Mouse (Mus musculus): ENCODE results near the gene Far2. TPM values are rescaled to one million over a fixed set of nuclear protein-coding genes. Genes with fewer than 3 reads are reported as not detected.

Gene Far2
- total and polyA plus RNA-seq, 3 experiments = not detected

DNA sequence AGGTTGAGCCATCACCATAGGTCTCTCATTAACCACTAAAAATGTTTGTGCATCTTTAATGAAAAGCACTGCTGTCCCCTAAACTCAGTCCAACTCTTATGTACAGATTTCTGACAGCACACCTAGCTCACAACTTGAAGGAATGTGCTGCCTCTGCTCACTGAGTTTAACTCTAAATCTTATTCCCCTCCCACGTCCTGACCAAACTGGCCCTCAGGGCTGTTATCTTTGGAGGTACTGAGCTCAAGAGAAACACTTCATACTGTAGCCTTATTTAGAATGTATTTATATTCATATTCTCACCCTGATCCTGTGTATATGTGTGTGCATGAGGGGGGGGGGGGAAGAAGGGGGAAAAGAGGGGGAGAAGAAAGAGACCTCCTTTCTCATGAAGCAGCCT lies 160.5 kb downstream of the Far2 start:
- no peak overlapping the region for H3K27ac ChIP-seq
- TF ChIP-seq EP300 (IDR thresholded peaks at IDR 0.05; ENCODE audit: insufficient read depth, low read depth, low read length) = no peak
- no peak for TF ChIP-seq POLR2A (IDR thresholded peaks at IDR 0.05; ENCODE audit: insufficient read depth, low read depth, low read length)
- no peak for TF ChIP-seq CTCF (IDR thresholded peaks at IDR 0.05)
- H3K4me3 ChIP-seq = no peak overlapping the region
- peaks cover 1% of the 10 kb centered on the region for H3K4me1 ChIP-seq (ENCODE audit: control insufficient read depth, insufficient read depth, low read length)
- no peak for DNase-seq
- WGBS = 46% methylated on average over 1 of the region's 1 CpGs
- peaks cover 2% of the 10 kb centered on the region; the same call in 1 of the 2 replicates for H3K36me3 ChIP-seq (ENCODE audit: control insufficient read depth, insufficient read depth, low read length)
- no peaks in the 10 kb centered on the region for H3K27me3 ChIP-seq (ENCODE audit: control insufficient read depth, insufficient read depth, low read length)
- H3K9ac ChIP-seq (ENCODE audit: low read depth, low read length) = no peak overlapping the region
- intact Hi-C loops (cut with DNase I) = no loop called here
- H3K79me2 ChIP-seq (replicated peaks; ENCODE audit: control insufficient read depth, insufficient read depth, low read length) = peaks cover 6% of the 10 kb centered on the region

DNA sequence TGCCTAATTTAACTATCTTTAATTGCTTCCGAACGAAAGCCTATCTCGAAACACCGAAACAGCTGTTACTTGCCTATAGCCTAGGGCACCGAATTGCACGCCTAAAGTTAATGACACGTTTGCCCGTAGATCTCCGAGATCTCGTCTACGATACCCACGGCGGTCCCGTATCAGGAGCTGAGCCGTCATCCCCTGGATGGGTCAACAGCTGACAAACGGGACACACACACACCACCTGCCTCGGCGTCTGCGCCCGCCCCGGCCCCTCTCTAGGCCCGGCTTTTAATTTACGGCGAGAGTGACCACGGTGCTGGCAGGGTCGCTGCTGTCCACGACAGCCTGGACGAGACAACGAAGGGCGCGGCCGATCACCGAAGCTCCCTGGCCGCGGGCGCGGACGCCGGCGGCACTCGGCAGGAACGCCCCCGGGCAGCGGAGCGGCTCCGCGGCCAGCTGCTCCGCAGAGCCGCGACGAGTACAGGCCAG lies 164.4 kb downstream of the Far2 start:
- DNase-seq = no peak
- TF ChIP-seq POLR2A (IDR thresholded peaks at IDR 0.05; ENCODE audit: insufficient read depth, low read depth, low read length) = no peak
- TF ChIP-seq EP300 (IDR thresholded peaks at IDR 0.05; ENCODE audit: insufficient read depth, low read depth, low read length) = no peak
- H3K36me3 ChIP-seq (ENCODE audit: control insufficient read depth, insufficient read depth, low read length) = peaks cover 2% of the 10 kb centered on the region; the same call in 1 of the 2 replicates
- H3K4me1 ChIP-seq (ENCODE audit: control insufficient read depth, insufficient read depth, low read length) = peaks cover 3% of the 10 kb centered on the region
- peak overlapping the region; percentile 92 for H3K27ac ChIP-seq
- H3K27me3 ChIP-seq (ENCODE audit: control insufficient read depth, insufficient read depth, low read length) = no peaks in the 10 kb centered on the region
- WGBS = 1% methylated on average over 51 of the region's 51 CpGs
- peak overlapping the region; percentile 82 for H3K9ac ChIP-seq (ENCODE audit: low read depth, low read length)
- peak overlapping the region; percentile 72 for H3K4me3 ChIP-seq
- H3K79me2 ChIP-seq (replicated peaks; ENCODE audit: control insufficient read depth, insufficient read depth, low read length) = peaks cover 4% of the 10 kb centered on the region; the same call in 1 of the 2 replicates
- intact Hi-C loops (cut with DNase I) = loop anchor here (5.0 kb wide), 2 partner anchors 621 to 686 kb away; partner anchors contain the start of genes Caprin2 and Ipo8

DNA sequence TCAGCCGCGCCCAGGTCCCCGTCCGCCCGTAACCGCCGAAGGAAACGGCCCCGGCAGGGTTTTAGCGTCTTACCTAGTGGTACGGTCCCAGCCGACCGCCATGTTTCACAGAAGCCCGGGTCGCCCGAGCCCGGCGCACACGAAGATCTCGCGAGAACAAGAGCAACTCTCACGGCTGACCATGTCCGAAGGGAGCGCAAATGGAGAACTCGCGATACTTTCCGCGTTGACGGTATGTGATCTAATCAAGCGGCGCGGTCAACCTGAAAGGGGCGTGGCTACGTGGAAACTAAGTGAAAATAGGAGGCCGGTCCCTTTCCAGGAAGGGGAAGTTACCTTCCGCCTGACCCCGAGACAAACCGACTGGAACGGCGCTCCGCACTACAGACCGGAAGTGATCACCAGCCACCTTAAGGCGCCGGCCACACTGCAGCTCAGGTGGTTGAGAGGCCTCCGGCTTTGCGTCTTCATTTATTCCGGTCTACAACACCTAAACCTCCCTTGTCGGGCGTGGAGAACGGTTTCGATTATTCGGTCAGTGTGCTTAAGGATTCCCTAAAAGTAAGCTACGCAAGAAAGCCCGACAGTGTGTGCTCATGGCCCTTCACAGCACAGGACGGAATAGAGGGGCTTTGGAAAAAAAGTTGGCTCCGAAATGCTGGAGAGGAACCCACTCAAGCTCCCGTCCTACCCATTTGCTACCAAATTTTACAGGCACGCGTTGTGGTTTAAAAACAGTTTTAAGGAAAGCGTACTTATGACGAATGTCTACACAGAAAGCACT lies 165.0 kb downstream of the Far2 start, which contains the start of gene Ergic2:
Ergic2 (minus strand) TSS at position 478 of the 784 bp plus-strand sequence.
- Histone ChIP-seq H3K79me2 (replicated peaks; ENCODE audit: control insufficient read depth, insufficient read depth, low read length) (peaks cover 4% of the 10 kb centered on the region; the same call in 1 of the 2 replicates), H3K9ac (ENCODE audit: low read depth, low read length) (peak within 1 kb of the TSS; percentile 82), H3K27me3 (ENCODE audit: control insufficient read depth, insufficient read depth, low read length) (no peaks in the 10 kb centered on the region), H3K36me3 (ENCODE audit: control insufficient read depth, insufficient read depth, low read length) (peaks cover 2% of the 10 kb centered on the region; the same call in 1 of the 2 replicates), H3K4me1 (ENCODE audit: control insufficient read depth, insufficient read depth, low read length) (peaks cover 3% of the 10 kb centered on the region), H3K4me3 (peak within 1 kb of the TSS; percentile 72), H3K27ac (peak within 1 kb of the TSS; percentile 92)
- peak; percentile 94 to 98 for DNase-seq
- WGBS = 1% methylated on average over 61 of the region's 61 CpGs
- intact Hi-C loops (cut with DNase I) = loop anchor here (5.0 kb wide), 2 partner anchors 620 to 685 kb away; partner anchors contain the start of genes Caprin2 and Ipo8
- TF ChIP-seq CTCF (IDR thresholded peaks at IDR 0.05) = no peak
- TF ChIP-seq EP300 (IDR thresholded peaks at IDR 0.05; ENCODE audit: insufficient read depth, low read depth, low read length) = peak; percentile 37; the same call in 1 of the 2 replicates
- TF ChIP-seq POLR2A (IDR thresholded peaks at IDR 0.05; ENCODE audit: insufficient read depth, low read depth, low read length) = peak; percentile 78

DNA sequence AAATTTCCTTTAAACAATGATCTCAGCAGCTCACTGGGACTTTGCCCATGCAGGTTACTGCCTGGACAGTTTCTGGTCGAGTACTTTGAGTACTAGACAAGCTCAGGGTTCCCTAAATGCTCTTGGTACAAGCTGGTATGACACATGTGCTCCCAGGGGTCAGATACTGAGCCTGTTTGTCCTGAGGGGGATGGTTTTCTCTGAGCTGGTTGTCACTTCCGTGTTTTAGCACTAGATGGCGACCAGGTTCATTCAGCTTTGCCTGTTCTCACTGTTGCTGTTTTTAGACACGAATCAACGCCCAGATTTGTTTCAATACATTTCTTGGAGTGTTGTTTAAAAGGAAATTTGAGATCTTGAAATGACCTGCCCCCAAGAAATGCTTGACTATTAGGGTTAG lies 167.7 kb downstream of the Far2 start:
- Histone ChIP-seq H3K9ac (ENCODE audit: low read depth, low read length) (no peak overlapping the region), H3K4me1 (ENCODE audit: control insufficient read depth, insufficient read depth, low read length) (peaks cover 3% of the 10 kb centered on the region), H3K27me3 (ENCODE audit: control insufficient read depth, insufficient read depth, low read length) (no peaks in the 10 kb centered on the region), H3K79me2 (replicated peaks; ENCODE audit: control insufficient read depth, insufficient read depth, low read length) (peaks cover 2% of the 10 kb centered on the region; the same call in 1 of the 2 replicates), H3K27ac (no peak overlapping the region), H3K4me3 (no peak overlapping the region), H3K36me3 (ENCODE audit: control insufficient read depth, insufficient read depth, low read length) (peaks cover 2% of the 10 kb centered on the region; the same call in 1 of the 2 replicates)
- TF ChIP-seq CTCF (IDR thresholded peaks at IDR 0.05) (peak; percentile 80), POLR2A (IDR thresholded peaks at IDR 0.05; ENCODE audit: insufficient read depth, low read depth, low read length) (no peak), EP300 (IDR thresholded peaks at IDR 0.05; ENCODE audit: insufficient read depth, low read depth, low read length) (0 out of 2 replicates have a peak, but pooled peaks have one; percentile 10)
- intact Hi-C loops (cut with DNase I) = loop anchor here (5.0 kb wide), 3 partner anchors 618 to 703 kb away; partner anchors contain the start of genes Caprin2 and Ipo8
- peak; percentile 28 to 45 for DNase-seq
- under 1% methylated on average over 5 of the region's 5 CpGs for WGBS

DNA sequence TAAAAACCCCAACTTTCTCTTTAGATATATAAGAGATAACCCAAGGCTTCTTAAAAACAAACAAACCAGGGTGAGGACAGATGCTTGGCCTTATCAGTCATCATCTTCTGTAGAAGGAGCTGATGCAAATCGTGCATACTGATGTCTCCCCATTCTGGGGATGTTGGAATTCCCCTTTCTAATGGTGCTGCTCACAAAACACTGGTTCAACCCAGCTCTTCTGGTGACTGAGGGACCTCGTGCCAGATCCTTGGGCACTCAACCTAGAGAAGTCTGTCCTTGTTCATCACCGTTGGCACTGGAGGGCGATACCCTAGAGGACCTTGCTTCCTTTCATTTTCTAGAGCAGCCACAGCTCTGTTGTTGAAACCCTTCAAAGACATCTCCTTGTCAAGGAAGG lies 169.7 kb downstream of the Far2 start:
- Histone ChIP-seq H3K27me3 (ENCODE audit: control insufficient read depth, insufficient read depth, low read length) (no peaks in the 10 kb centered on the region), H3K4me3 (no peak overlapping the region), H3K9ac (ENCODE audit: low read depth, low read length) (no peak overlapping the region), H3K4me1 (ENCODE audit: control insufficient read depth, insufficient read depth, low read length) (peaks cover 1% of the 10 kb centered on the region; the same call in 1 of the 2 replicates), H3K79me2 (replicated peaks; ENCODE audit: control insufficient read depth, insufficient read depth, low read length) (no peaks in the 10 kb centered on the region), H3K27ac (no peak overlapping the region), H3K36me3 (ENCODE audit: control insufficient read depth, insufficient read depth, low read length) (peaks cover 2% of the 10 kb centered on the region; the same call in 1 of the 2 replicates)
- WGBS = 83% methylated on average over 4 of the region's 4 CpGs
- DNase-seq = no peak
- intact Hi-C loops (cut with DNase I) = loop anchor here (5.0 kb wide), 1 partner anchor 701 kb away; no protein-coding TSS in a partner anchor
- no peak for TF ChIP-seq POLR2A (IDR thresholded peaks at IDR 0.05; ENCODE audit: insufficient read depth, low read depth, low read length)
- TF ChIP-seq CTCF (IDR thresholded peaks at IDR 0.05) = no peak
- no peak for TF ChIP-seq EP300 (IDR thresholded peaks at IDR 0.05; ENCODE audit: insufficient read depth, low read depth, low read length)
